Mouse (Mus musculus) heart, postnatal 36 days (tissue): ENCODE measurements around the gene Exd2. TPM values are rescaled to one million over a fixed set of nuclear protein-coding genes. Genes with fewer than 3 reads are reported as not detected.
"Not testable (repeated sequence)": the region's sequence is repeated elsewhere in the genome, so short reads cannot be mapped to it uniquely, and the experiment has no call there.

Experiments
- DNase-seq, 2 experiments: peaks; one replicate each; pipeline ENCODE4 v3.0.0; 2021 to 2022
- intact Hi-C: fragments of 180-260 bp; cut with DNase I; formaldehyde crosslinking; loops from one replicate; pipeline ENCODE4 v1.15.1; 2025
- total RNA-seq, 2 experiments: library from RNA; stranded (reverse); gene quantifications; 2 replicates each; pipeline ENCODE4 v1.2.3; 2021

Gene Exd2
- 10 to 100 TPM; 12.8 to 14.4 TPM for total RNA-seq

DNA sequence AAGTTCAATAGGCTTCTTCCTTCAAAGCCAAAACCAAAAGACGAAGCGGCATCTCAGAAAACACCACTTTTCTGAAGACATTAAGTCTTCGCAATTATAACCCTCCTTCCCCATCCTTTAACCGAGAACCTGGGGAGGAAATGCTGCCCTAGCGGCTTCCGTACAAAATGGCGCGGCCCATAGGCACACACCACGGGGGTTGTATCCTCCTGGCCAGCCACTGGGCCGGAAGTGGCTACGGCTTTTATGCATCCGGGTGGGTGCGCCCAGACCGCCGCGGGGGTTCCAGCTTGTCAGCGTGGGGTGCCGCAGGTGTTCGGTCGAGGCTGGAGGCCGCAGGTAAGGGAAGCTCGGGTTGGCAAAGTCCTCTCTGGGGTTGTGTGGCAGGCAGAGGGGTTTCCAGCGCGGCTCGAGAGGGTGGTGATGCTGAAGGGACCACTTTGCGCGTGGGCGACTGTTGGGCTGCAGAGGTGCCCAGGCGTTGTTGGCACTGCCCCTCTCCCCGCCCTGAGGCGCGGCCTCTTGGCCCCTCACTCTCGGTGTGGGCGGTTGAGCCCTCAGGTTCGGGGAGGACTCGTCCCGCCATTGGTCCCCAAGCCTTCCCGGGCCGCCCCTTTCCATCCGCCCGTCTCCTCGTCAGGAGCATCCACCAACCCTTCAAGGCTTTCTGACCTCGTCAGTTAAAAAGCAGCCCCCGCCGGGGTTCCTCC is at the start of gene Exd2:
TSS of gene Exd2 (plus strand) at position 154 of the 710 bp plus-strand sequence.
- DNase-seq: peak; percentile 90 to 91
- intact Hi-C loops: loop anchor here (2.0 kb wide), 1 partner anchor 26 kb away; the partner anchor contains the start of gene Dcaf5

DNA sequence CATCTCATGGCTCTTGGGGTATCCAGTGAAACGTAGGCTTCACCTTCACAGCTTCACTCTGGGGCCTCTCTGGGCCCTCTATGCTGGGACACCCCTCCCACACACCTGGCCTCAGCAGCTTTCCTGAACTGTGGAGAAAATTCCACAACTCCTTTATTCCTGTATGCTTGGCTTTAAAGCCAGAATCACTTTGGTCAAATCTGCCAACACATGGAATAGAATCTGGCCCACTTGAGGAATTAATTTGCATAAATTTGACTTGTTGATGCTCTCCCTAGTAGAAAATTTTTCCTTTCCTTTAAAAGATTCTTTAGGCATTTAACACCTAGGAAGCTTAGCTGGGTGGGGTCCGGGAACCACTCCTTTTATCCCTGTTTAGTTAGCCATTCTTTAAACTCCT is 47.8 kb upstream of the Exd2 start:
- DNase-seq: no peak
- intact Hi-C loops: no loop called here

DNA sequence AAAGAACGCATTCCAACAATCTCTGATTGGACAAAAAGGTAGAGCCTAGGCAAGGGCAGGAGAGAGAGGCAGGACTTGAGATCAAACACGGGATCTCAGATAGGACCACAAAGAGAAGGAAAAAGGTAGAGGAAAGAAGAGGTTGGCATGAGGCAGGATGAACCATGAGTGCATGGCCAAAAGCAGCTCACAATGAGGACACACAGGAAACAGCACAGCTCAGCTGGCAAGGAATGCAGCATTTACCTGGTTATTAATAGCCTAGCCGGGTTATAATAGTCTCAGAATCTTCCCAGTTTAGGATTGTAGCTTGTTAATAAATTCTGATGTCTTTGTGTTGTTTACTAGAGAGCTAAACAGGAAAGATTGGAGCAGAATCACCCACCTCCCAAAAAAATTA is 35.2 kb upstream of the Exd2 start:
- intact Hi-C loops: no loop called here
- DNase-seq: no peak

DNA sequence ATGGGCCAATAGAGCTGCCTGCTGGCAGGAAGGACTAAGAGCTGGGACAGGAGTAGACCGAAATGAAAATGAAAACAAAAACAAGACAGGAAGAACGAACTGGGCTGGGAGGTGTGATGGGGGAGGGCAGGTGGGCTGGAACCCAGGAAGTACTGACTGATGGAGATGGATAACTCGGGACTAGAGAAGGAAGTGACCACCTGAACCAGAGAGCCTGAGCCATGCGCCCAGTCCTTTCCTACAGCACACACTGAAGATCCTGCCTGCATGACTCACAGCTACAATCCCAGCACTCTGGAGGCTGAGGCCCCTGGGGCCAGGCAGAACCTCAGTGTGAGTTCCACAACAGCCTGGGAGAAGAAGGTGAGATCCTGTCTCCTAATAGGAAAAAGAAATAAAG is 29.6 kb upstream of the Exd2 start:
- DNase-seq: no peak
- intact Hi-C loops: no loop called here

DNA sequence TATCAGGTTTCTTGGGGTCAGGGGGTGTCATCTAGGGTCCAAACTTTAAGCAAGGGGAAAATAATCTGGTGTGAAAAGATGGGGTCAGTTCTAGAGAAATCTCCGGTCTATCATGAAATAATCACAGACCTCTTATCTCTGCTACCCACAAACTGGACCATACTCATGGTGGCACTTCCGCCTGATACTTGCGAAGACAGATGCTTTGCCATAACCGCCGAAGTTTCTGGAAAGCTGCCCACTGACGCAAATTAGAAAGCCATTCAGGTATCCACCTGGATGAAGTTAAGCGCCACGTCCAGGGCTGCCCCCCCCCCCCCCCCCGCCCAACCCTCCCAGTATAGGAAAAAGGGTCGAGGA is 28.3 kb upstream of the Exd2 start:
- no peak for DNase-seq
- intact Hi-C loops: no loop called here

DNA sequence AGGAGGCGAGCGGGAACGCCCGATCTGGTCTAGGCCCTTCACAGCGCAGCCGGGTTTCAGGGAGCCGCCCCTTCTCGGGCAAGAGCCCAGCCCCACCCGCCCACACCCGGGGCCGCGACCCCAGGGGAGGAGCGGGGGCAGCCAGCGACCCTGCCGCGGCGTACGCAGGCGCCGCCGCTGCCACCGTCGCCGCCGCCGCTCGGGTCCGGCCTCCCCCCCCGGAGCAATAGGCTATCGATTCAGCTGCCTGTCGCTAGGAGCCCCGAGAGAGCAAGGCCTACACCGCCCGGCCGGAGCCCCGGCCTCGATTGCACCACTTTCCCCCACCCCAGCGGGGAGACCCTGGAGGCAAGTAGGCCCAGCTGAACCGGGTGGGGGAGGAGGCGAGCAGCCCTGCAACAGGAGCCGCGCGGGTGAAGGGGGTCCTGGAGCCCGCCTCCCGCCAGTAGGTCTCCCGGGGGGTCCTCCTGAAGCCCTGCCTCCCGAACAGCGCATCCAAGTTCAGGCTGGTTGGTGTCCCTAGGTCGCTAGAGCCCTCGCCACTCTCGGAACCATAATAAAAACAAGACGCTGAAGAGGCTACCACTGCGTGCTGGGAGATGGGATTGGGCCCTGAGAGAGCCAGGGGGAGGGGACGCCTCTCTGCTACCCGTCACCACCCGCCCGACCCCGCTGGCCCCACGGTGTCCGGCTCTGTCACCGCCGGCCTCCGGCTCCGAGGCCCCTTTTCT is 27.8 kb upstream of the Exd2 start:
- DNase-seq: peak; percentile 64 to 80
- intact Hi-C loops: no loop called here

DNA sequence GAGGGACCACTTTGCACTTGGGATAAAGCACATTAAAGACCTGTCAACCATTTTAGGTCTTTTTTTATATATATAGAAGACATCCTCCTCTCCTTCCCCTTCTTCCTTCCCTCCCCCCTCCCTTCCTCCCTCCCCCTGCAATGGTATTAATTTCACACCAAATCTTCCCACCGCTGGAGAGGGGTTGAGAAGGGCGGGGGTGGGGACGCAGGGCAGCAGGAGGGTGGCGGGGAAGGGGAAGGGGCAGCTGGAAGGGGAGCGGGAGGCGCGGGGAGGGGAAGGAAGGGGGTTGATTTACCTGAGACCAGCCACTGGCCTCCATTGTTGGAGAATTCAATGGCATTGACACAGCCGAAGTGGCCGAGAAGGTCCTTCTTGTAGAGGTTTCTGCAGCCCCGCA is 27.0 kb upstream of the Exd2 start:
- no peak for DNase-seq
- intact Hi-C loops: loop anchor here (2.0 kb wide), 1 partner anchor 27 kb away; the partner anchor contains the start of gene Exd2

DNA sequence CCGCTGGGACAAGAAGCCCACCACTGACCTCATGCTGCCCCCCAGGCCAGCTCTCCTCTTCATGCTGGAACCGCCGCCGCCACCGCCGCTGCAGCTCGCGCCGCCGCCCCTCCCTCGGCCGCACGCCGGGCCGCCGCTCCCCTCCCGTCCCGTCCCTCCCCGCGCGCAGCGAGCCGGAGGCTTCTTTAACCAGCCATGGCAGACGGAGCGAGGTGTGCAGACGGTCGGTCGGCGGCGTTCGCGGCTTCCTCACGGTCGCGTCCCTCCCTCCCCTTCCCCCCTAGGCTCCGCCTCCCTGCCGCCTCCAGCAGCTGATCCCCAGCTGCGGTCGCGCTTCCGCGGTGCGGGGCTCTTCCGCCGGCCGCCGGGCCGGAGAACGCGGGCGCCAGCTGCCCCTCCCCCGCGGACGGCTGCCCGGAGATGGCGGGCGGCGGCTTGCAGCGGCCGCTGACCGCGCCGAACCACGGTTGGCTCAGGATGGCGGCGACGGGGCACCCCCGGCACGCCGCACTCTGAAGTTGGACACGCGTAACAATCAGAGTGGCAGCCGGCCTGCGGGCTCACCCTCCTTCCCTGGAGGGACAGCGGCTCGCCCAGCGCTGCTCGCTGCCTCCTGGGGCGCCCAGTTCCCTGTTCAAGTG is 26.4 kb upstream of the Exd2 start, which contains the start of gene Dcaf5:
TSS of gene Dcaf5 (minus strand) at position 266 of the 641 bp plus-strand sequence.
- intact Hi-C loops: loop anchor here (2.0 kb wide), 1 partner anchor 26 kb away; the partner anchor contains the start of gene Exd2

DNA sequence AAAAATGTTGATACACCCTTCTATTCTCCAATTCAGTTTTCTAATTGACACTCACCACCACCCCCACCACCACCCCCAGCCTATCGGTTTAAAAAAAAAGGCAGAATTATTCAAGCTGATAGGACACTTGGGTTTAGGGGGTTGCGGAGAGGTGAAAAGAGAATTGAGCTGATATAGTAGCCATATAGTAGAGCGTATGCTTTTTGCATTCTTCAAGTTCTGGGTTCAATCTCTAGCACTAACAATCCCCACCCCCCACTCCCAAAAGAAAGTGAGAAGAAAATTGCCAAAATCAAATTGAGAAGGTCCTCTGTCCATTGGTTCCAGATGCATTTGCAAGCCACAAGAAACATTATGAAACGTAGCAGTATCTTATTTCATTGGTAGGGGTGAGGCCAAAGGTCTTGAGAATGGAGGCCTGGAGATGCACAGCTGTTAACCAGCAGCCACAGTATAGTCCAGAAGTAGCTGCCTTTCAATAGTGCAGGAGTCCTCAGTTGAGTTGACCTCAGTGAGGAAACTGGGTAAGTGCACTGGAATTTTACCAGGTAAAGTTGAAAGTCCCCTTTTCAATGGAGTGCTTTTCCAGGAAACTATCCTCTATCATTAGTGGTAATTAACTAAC is 25.7 kb upstream of the Exd2 start:
- DNase-seq: no peak
- intact Hi-C loops: loop anchor here (2.0 kb wide), 1 partner anchor 26 kb away; the partner anchor contains the start of gene Exd2

More for the DNA sequence above, 26.4 kb upstream of the Exd2 start, which contains the start of gene Dcaf5:
- peak; percentile 75 to 84 for DNase-seq

DNA sequence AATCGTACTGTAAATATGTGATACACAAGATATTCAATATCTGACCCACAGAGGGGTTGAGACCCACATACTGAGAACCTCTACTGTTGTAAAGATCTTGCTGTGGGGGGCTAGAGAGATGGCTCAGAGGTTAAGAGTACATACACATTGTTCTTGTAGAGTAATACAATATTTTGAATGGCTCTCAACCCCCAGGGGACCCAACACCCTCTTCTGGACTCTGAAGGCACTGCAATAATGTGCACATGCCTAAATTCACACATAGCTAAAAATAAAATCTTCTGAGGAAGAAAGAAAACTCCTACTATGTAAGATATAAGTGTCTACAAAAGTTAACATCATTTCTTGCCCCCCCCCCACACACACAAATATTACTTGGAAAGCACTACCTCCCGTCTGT is 21.9 kb upstream of the Exd2 start:
- intact Hi-C loops: no loop called here
- DNase-seq: no peak

DNA sequence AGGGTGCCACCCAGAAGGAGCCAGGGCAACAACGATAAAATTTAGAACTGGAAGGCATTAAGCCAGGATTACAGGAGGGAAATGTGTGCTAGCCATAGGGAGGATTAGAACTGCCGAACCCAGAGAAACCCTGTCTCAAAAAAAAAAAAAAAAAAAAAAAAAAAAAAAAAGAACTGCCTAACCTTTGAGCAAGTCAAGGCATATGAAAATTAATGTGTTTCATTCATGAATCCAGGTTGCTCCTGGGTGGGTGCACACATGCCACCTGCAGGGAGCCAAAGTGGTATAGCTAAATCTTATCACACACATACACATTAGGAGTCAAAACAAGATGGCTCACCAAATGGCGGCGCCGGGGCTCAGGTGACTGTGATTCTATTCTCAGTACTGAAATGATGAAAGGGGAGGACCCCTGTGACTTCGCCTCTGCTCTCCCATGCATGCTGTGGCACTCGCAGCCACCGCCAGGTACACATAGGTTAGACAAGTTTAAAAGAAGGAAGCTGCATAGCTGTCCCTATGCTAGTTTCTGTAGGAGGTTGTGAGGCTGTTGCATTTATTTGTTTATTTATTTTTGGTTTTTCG is 18.3 kb upstream of the Exd2 start:
- intact Hi-C loops: no loop called here
- no peak for DNase-seq

DNA sequence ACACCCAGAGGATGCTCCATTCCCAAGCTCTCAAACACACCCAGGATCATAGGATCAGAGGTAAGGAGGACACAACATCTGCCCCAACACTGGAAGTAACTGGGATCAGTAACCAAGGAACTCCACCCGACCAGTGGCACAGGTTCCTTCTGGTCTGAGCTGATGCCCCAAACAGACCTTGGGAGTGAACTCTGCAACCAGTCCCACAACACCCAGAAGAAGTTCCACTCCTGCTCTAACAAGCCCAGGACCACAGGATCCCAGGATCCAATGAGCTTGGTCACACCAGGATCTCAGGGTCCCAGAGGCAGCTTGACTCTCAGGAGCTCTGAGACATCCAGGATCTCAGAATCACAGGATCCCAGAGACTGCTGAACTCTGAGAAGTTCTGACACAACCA is 9.4 kb upstream of the Exd2 start:
- intact Hi-C loops: no loop called here
- no peak for DNase-seq

DNA sequence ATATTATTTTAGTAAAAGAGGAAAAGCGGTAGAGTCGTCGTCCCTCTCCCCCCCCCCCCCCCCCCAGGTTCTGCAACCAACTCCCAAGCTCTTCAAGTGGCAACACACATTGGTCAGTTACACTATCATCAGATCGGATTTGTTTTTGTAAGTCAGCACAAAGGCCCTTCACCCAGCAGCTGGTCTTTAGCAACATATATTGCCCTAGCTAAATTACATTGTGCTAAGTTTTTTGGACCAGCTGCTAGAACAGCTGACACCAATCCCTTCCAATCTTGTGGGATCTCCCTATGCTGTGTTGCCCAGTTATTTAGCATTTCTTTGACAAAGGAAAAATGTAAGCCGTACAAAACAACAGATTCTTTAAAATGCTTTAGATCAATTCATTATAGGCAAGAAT is 4.9 kb upstream of the Exd2 start:
- intact Hi-C loops: no loop called here
- DNase-seq: no peak

DNA sequence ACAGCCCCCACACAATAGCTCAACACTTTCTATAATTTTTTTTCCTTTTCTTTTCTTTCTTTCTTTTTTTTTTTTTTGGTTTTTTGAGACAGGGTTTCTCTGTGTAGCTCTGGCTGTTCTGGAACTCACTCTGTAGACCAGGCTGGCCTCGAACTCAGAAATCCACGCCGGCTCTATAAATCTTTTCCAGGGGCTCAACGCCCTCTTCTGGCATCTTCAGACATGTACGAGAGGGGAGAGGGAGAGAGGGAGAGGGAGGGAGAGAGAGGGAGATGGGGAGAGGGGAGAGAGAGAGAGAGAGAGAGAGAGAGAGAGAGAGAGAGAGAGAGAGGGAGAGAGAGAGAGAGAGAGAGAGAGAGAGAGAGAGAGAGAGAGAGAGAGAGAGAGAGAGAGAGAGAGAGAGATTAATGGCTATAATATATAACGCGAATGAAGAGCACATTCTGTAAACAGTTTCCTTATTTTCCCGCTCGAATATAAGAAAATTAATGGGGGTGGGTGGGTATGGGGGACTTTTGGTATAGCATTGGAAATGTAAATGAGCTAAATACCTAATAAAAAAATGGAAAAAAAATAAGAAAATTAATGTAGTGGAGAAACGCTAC is 501 bp upstream of the Exd2 start:
- intact Hi-C loops: loop anchor here (2.0 kb wide), 1 partner anchor 26 kb away; the partner anchor contains the start of gene Dcaf5
- not testable (repeated sequence) for DNase-seq

DNA sequence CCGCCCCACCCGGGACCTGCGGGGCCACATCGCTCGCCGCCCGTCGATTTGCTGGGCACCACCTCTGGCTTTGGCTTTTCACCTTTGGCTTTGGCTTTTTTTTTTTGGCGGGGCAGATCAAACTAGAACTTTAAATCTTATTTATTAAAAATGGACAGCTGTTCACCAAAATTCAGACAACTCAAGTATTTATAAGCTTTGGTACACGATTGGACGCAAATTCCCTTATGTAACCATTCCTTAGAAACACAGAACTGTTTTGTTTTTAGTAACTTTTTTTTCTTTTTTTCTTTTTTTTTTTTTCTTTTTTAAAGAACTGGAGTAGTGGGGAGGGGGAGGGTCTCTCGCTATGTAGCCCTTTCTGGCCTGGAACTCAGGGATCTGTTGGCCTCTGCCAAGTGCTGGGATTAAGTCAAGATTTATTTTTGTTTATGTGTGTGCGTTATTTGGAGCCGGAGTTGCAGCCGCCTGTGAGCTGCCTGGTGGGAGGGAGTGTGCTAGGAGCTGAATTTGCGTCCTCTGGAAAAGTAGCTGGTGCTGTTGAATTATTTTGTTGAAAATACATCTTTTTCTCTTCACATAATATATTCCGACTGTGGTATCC is 873 bp downstream of the Exd2 start:
- intact Hi-C loops: loop anchor here (2.0 kb wide), 1 partner anchor 27 kb away; the partner anchor contains the start of gene Dcaf5

DNA sequence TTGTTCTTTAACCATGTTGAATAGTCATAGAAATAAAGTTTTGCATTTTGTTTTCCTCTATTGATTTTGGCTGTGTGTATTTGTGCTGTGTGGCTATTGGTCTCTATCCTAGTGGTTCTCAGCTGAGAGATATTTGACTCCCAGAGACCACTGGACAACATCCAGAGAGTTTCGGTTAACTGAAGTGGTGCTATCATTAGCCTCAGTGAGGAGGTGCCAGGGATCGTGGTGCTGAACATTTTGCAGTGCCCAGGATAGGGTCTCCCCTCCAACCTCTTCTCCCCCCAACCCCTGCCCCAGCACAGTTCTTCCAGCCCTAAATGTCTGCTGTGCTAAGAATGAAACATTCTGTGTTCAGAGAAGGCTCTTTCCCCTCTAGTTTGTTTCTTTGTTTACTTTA is 7.3 kb downstream of the Exd2 start:
- no peak for DNase-seq
- intact Hi-C loops: no loop called here

More for the DNA sequence above, 873 bp downstream of the Exd2 start:
- DNase-seq: peak in 1 of 2 experiments; percentile 31

DNA sequence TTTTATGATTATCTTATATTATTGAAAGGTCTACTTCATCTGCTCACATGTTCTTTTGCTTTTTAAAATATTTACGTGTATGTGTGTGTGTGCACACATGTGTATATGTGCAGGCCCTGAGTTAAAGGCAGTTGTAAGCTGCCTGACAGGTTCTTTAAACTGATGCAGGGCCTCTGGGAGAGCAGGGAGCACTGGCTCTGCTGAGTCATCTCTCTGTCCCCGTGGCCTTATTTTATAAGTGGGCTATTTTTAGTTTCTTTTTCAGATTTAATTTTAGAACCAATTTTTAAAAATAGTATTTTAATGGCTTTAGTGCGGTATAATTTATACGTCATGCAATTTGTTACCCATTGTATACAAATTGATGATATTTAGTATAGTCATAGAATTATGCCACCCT is 9.0 kb downstream of the Exd2 start:
- intact Hi-C loops: no loop called here
- DNase-seq: no peak

DNA sequence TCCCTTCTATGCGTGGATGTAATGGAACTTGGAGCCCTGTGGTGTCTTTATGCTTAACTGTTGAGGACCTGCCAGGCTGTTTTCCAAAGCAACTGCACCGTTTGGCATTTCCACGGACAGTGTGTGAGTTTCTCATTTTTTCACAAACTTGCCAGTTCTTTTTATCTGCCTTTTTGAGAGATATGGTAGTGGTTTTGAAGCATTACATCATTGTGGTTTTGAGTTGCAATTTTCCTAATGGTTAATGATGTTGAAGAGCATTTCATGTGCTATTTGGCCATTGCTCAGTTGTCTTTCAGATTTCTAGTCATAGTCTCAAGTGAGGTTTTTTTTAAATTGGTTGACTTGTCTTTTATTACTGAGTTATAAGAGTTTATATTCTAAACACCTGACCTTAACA is 10.8 kb downstream of the Exd2 start:
- DNase-seq: no peak
- intact Hi-C loops: no loop called here

DNA sequence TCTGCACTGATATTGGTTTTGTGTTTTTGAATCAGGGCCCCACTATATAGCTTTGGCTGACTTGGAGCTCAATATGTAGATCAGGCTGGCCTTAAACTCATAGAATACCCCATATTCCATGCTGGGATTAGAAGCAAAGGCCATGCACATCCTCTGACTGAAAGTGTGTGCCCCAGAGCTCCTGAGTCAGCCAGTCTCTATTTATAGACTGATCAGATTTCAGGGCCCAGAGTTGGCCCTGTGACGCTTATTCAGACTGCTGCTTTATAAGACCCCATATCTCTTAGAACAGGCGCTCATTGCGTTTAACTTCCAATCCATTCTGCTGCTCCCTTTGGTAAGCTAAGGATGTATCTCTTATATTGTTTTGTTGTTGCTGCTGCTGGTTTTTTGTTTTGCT is 17.1 kb downstream of the Exd2 start:
- intact Hi-C loops: no loop called here
- DNase-seq: no peak

DNA sequence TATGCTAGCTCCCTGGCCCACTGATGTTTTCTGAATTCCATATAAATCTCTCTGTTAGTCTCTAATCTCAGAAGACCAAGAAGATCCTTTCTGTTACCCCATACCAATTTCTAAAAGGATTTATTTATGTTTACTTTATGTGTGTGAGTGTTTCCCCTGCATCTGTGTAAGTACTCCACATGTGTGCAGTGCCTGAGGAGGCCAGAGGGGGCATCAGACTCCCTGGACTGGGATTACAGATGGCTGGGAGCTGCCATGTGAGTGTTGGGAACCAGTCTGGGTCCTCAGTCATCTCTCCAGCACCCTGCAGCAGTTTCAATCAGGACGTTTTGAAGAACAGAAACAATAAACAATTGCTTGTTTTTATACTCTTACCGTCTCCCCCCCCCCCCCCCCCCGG is 20.5 kb downstream of the Exd2 start:
- no peak for DNase-seq
- intact Hi-C loops: no loop called here
